Mouse (Mus musculus): ENCODE measurements around the gene Pusl1. TPM values are rescaled to one million over a fixed set of nuclear protein-coding genes. Genes with fewer than 3 reads are reported as not detected.

Pusl1 gene
- polyA plus RNA-seq, 1 experiment from 2014 or later = 43.2 TPM

DNA sequence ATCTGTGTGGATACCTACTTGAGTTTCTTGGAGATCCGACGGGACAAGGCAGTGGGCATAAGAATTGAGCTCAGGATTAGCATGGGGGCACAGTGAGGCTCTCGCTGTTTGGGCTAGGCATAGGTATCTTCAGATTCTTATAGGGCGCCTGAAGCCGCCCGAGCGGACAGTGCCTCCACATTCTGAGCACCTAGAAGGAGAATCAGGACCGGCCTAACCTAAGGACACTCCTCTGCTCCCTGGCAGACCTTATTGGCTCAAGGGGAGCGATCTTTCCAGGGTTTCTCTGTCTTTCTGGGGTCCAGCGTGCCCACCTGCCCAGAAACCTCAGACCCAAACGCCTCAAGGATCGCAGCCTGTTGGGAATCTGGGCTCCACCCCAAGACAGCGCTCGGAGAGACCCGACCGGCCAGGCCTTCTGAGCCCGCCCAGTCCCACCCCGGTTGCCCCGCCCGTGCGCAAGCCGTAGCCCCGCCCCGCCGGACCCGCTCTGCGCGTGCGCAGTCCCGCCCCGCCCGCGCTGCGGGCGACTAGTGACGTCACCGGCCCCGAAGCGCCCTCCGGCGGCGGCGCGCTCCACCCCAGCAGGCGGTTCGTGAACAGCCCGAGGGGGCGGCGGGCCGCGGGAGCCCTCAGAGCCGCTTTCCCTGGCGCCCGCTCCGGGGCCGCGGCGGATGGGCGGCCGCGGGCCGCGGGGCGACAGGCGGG lies 44.6 kb downstream of the Pusl1 start, which contains the start of gene Dvl1:
Dvl1 (plus strand) TSS at position 532 of the 708 bp plus-strand sequence.
- DNase-seq (ENCODE audit: low spot score) (peak; percentile 96), ATAC-seq (ENCODE audit: low FRiP score) (peak; percentile 93)
- no peaks in the 10 kb centered on the region for H3K36me3 ChIP-seq (ENCODE audit: control insufficient read depth, insufficient read depth, low read length)
- peaks cover 7% of the 10 kb centered on the region for H3K4me1 ChIP-seq (replicated peaks; ENCODE audit: control insufficient read depth, insufficient read depth, low read length)
- peak within 1 kb of the TSS; percentile 78 for H3K4me2 ChIP-seq (replicated peaks; ENCODE audit: low read depth, low read length)
- WGBS = 5% methylated on average over 32 of the region's 65 CpGs
- H3K27me3 ChIP-seq (ENCODE audit: control insufficient read depth, insufficient read depth, low read length) = no peaks in the 10 kb centered on the region
- H3K9ac ChIP-seq (ENCODE audit: low read depth, low read length) = peak within 1 kb of the TSS; percentile 92
- peak within 1 kb of the TSS; percentile 27; the same call in 1 of the 2 replicates for H3K27ac ChIP-seq (ENCODE audit: low read depth, low read length)
- H3K9me3 ChIP-seq (ENCODE audit: control insufficient read depth, low read length) = no peaks in the 10 kb centered on the region
- peak within 1 kb of the TSS; percentile 77 for H3K4me3 ChIP-seq (ENCODE audit: low read depth, low read length)

DNA sequence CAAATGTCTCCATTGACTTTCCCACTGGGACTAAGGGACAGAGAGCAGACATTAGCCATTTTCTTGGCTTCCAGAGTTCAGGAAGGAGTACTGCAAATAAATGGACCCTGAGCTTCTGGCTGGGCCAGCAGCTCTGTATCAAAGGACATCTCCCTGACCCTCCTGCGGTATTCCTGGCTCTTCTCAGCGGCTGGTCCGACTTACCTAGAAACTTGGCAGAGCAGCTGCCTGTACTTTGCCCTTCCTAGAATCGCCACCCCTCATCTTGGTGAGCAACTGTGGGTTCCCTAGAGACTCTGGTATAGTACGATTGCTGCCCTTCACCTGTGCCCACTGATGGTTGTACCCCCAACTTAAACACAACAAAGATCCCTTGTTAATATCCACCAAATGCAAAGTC lies 48.4 kb downstream of the Pusl1 start:
- H3K36me3 ChIP-seq (ENCODE audit: control insufficient read depth, insufficient read depth, low read length) = no peaks in the 10 kb centered on the region
- H3K4me1 ChIP-seq (replicated peaks; ENCODE audit: control insufficient read depth, insufficient read depth, low read length) = peaks cover 14% of the 10 kb centered on the region
- H3K4me3 ChIP-seq (ENCODE audit: low read depth, low read length) = no peak overlapping the region
- H3K4me2 ChIP-seq (replicated peaks; ENCODE audit: low read depth, low read length) = no peak overlapping the region
- H3K9ac ChIP-seq (ENCODE audit: low read depth, low read length) = no peak overlapping the region
- no peaks in the 10 kb centered on the region for H3K9me3 ChIP-seq (ENCODE audit: control insufficient read depth, low read length)
- DNase-seq (ENCODE audit: low spot score) = no peak
- 0 out of 2 replicates have a peak, but pooled peaks cover 3% of the 10 kb centered on the region for H3K27me3 ChIP-seq (ENCODE audit: control insufficient read depth, insufficient read depth, low read length)
- 92% methylated on average over 5 of the region's 5 CpGs for WGBS
- no peak overlapping the region for H3K27ac ChIP-seq (ENCODE audit: low read depth, low read length)
- no peak for ATAC-seq (ENCODE audit: low FRiP score)

DNA sequence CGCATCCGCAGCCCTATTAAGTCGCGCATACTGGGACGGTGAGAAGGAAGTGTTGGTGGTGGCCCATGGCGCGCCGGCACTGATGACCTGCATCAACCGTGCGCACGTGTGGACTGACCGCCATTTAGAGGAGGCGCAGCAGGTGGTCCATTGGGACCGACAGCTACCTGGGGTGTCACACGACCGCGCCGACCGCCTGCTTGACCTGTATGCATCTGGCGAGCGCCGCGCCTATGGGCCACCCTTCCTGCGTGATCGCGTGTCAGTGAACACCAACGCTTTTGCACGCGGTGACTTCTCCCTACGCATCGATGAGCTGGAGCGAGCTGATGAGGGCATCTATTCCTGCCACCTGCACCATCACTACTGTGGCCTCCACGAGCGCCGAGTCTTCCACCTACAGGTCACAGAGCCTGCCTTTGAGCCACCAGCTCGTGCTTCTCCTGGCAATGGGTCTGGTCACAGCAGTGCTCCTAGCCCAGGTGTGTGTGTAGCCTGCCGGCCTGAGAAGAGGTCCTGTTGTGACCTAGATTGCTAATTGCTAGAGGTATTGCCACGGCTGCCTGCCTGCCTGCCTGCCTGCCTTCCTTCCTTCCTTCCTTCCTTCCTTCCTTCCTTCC lies 49.8 kb downstream of the Pusl1 start:
- ATAC-seq (ENCODE audit: low FRiP score) (no peak; the same call in 1 of the 2 replicates), DNase-seq (ENCODE audit: low spot score) (no peak)
- no peaks in the 10 kb centered on the region for H3K36me3 ChIP-seq (ENCODE audit: control insufficient read depth, insufficient read depth, low read length)
- no peaks in the 10 kb centered on the region for H3K9me3 ChIP-seq (ENCODE audit: control insufficient read depth, low read length)
- H3K9ac ChIP-seq (ENCODE audit: low read depth, low read length) = 0 out of 2 replicates have a peak overlapping the region, but pooled peaks have one; percentile 15
- WGBS = 36% methylated on average over 38 of the region's 38 CpGs
- peaks cover 14% of the 10 kb centered on the region for H3K4me1 ChIP-seq (replicated peaks; ENCODE audit: control insufficient read depth, insufficient read depth, low read length)
- no peak overlapping the region for H3K27ac ChIP-seq (ENCODE audit: low read depth, low read length)
- 0 out of 2 replicates have a peak overlapping the region, but pooled peaks have one; percentile 10 for H3K4me3 ChIP-seq (ENCODE audit: low read depth, low read length)
- H3K4me2 ChIP-seq (replicated peaks; ENCODE audit: low read depth, low read length) = peak overlapping the region; percentile 62
- 0 out of 2 replicates have a peak, but pooled peaks cover 3% of the 10 kb centered on the region for H3K27me3 ChIP-seq (ENCODE audit: control insufficient read depth, insufficient read depth, low read length)

DNA sequence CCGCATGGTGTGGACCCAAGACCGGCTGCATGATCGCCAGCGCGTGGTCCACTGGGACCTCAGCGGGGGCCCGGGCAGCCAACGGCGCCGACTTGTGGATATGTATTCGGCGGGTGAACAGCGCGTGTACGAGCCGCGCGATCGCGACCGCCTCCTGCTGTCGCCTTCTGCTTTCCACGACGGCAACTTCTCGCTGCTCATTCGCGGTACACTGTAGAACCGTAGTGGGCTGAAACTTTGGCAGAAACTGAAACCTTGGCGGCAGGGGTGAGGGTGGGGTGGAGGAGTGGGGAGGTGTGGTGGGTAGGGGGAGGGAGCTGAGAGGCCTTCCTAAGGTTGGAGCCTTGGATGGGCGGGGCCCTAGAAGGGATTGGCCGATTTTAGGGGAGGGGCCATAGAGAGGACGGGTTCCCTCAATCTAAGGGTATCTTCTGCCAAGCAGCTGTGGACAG lies 50.6 kb downstream of the Pusl1 start:
- Histone ChIP-seq H3K4me2 (replicated peaks; ENCODE audit: low read depth, low read length) (peak overlapping the region; percentile 62), H3K4me3 (ENCODE audit: low read depth, low read length) (peak overlapping the region; percentile 21), H3K27ac (ENCODE audit: low read depth, low read length) (no peak overlapping the region), H3K9ac (ENCODE audit: low read depth, low read length) (peak overlapping the region; percentile 21; the same call in 1 of the 2 replicates), H3K9me3 (ENCODE audit: control insufficient read depth, low read length) (no peaks in the 10 kb centered on the region), H3K27me3 (ENCODE audit: control insufficient read depth, insufficient read depth, low read length) (0 out of 2 replicates have a peak, but pooled peaks cover 3% of the 10 kb centered on the region), H3K36me3 (ENCODE audit: control insufficient read depth, insufficient read depth, low read length) (no peaks in the 10 kb centered on the region), H3K4me1 (replicated peaks; ENCODE audit: control insufficient read depth, insufficient read depth, low read length) (peaks cover 14% of the 10 kb centered on the region)
- DNase-seq (ENCODE audit: low spot score) (peak; percentile 65), ATAC-seq (ENCODE audit: low FRiP score) (peak; percentile 51)
- under 1% methylated on average over 32 of the region's 32 CpGs for WGBS

DNA sequence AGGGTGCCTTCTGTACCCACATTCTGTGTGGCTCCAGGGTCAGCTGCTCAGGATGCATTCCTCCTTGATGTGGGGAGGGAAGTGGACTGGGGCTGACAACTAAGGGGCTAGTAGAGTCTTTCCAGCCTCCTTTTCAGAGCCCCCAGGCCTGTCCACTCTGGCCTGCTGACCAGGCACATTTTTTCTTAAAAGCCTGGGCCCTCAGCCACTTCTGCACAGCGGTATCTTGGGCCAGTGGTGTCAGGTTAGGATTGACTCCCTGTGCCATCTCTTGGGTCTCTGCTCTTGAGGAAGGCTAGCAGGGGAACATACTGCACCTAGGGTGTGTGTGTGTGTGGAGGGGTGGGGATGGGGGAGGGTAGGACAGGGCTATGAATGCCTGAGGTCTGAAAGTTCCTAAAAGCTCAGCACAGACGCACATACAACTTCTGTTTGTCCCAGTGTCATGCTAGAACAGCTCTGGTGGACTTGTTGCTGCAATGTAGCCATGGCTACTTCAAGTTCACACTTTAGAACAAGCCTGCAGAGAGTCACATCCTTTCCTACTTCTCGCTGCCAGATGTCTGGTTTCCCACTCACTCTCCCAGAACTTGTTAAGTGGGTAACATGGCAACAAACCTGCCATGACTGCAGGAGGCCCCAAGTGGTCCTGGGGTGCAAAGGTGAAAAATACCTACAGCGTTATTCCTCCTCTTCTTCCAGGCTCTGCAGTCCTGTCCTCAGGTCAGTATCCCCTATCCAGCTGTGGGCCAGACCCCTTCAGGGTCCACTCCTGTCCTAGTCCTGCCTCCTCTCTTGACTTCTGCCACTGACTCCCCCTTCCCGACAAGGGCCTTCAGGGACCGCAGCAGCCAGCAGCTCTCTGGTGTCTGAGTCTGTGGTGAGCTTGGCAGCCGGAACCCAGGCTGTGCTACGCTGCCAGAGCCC lies 51.2 kb downstream of the Pusl1 start:
- H3K9ac ChIP-seq (ENCODE audit: low read depth, low read length) = peak overlapping the region; percentile 53
- 8% methylated on average over 8 of the region's 8 CpGs for WGBS
- H3K9me3 ChIP-seq (ENCODE audit: control insufficient read depth, low read length) = no peaks in the 10 kb centered on the region
- peaks cover 14% of the 10 kb centered on the region for H3K4me1 ChIP-seq (replicated peaks; ENCODE audit: control insufficient read depth, insufficient read depth, low read length)
- peak overlapping the region; percentile 21 for H3K4me3 ChIP-seq (ENCODE audit: low read depth, low read length)
- ATAC-seq (ENCODE audit: low FRiP score) = peak; percentile 26; the same call in 1 of the 2 replicates
- H3K27me3 ChIP-seq (ENCODE audit: control insufficient read depth, insufficient read depth, low read length) = 0 out of 2 replicates have a peak, but pooled peaks cover 3% of the 10 kb centered on the region
- H3K27ac ChIP-seq (ENCODE audit: low read depth, low read length) = peak overlapping the region; percentile 36; the same call in 1 of the 2 replicates
- H3K4me2 ChIP-seq (replicated peaks; ENCODE audit: low read depth, low read length) = peak overlapping the region; percentile 62
- DNase-seq (ENCODE audit: low spot score) = peak; percentile 18
- H3K36me3 ChIP-seq (ENCODE audit: control insufficient read depth, insufficient read depth, low read length) = no peaks in the 10 kb centered on the region

DNA sequence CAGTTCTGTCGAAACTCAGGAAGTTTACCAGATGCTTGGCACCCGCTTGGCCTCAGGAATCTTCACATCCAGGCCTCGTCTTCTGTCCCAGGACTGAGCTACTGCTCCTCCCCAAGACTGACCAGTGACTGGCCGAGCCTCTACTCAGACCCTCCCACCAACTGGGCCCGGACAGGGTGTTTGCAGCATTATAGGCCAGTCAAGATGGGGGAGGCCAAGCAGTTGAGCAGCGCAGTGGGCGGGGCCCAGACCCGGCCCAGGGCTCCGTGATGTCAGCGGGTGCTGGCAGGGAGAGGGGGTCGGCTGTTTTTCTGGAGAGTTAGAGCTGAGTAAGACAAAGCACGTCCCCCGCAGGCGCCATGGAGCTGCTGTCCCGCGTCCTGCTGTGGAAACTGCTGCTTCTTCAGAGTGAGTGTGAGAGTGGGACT lies 52.1 kb downstream of the Pusl1 start, which contains the start of gene Mxra8:
Mxra8 (plus strand) TSS at position 198 of the 428 bp plus-strand sequence.
- peak within 1 kb of the TSS; percentile 36; the same call in 1 of the 2 replicates for H3K27ac ChIP-seq (ENCODE audit: low read depth, low read length)
- ATAC-seq (ENCODE audit: low FRiP score) = peak; percentile 83
- WGBS = 3% methylated on average over 16 of the region's 16 CpGs

DNA sequence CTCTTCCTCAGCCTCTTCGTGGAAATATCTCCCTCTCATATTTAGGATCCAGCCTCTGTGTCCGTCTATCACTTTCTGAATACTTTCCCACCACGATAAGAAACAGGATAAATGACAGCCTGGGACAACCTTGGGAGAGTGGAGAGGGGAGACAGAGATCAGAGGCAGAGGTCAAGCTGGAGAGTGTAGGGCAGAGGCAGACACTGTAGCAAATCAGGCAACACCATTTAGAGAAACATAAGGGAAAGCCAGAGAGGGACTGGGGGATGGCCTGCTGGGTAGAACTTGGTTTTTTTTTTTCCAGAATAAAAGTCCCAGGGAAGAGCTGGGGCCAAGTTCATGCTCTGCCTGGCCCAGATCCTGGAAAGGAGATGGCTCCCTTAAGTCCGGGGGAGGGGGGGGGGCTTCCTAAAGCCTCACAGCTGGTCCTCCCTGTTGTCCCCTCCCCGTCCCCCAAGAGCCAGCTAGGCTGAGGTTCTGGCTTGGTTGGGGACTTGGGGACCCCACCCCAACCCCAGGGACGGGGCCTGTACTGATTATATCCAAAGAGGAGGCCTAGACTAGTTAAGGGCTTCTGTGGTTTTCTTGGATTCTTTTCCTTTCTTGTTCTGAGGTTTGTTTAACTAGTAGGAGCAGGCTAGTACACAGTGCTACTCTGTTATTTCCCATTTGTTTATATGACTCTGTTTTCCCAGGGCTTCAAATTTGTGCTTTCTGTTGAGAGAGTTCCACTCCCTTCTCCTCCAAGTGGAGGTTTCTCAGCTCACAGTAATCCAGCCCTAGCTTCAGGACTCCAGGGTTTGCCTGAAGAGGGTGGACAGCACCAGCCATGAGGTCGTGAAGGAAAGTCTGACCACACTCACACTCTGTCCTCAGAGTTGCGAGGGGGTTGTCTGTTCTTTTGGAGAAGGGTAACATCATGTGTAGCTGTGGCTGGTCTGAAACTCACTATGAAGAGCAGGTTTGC lies 53.1 kb downstream of the Pusl1 start:
- Histone ChIP-seq H3K4me2 (replicated peaks; ENCODE audit: low read depth, low read length) (no peak overlapping the region), H3K9ac (ENCODE audit: low read depth, low read length) (no peak overlapping the region), H3K36me3 (ENCODE audit: control insufficient read depth, insufficient read depth, low read length) (no peaks in the 10 kb centered on the region), H3K4me1 (replicated peaks; ENCODE audit: control insufficient read depth, insufficient read depth, low read length) (peaks cover 14% of the 10 kb centered on the region), H3K27ac (ENCODE audit: low read depth, low read length) (no peak overlapping the region), H3K9me3 (ENCODE audit: control insufficient read depth, low read length) (no peaks in the 10 kb centered on the region), H3K27me3 (ENCODE audit: control insufficient read depth, insufficient read depth, low read length) (0 out of 2 replicates have a peak, but pooled peaks cover 3% of the 10 kb centered on the region), H3K4me3 (ENCODE audit: low read depth, low read length) (no peak overlapping the region)
- ATAC-seq (ENCODE audit: low FRiP score) = no peak
- no peak for DNase-seq (ENCODE audit: low spot score)
- 59% methylated on average over 8 of the region's 8 CpGs for WGBS

More for the DNA sequence above, 52.1 kb downstream of the Pusl1 start, which contains the start of gene Mxra8:
- no peaks in the 10 kb centered on the region for H3K36me3 ChIP-seq (ENCODE audit: control insufficient read depth, insufficient read depth, low read length)
- H3K4me2 ChIP-seq (replicated peaks; ENCODE audit: low read depth, low read length) = peak within 1 kb of the TSS; percentile 62
- H3K4me1 ChIP-seq (replicated peaks; ENCODE audit: control insufficient read depth, insufficient read depth, low read length) = peaks cover 14% of the 10 kb centered on the region
- H3K27me3 ChIP-seq (ENCODE audit: control insufficient read depth, insufficient read depth, low read length) = 0 out of 2 replicates have a peak, but pooled peaks cover 3% of the 10 kb centered on the region
- peak within 1 kb of the TSS; percentile 21 for H3K4me3 ChIP-seq (ENCODE audit: low read depth, low read length)
- peak; percentile 79 for DNase-seq (ENCODE audit: low spot score)
- peak within 1 kb of the TSS; percentile 53 for H3K9ac ChIP-seq (ENCODE audit: low read depth, low read length)
- no peaks in the 10 kb centered on the region for H3K9me3 ChIP-seq (ENCODE audit: control insufficient read depth, low read length)
